ENCODE assay signal across 17 mouse cellular contexts in the genomic region with DNA sequence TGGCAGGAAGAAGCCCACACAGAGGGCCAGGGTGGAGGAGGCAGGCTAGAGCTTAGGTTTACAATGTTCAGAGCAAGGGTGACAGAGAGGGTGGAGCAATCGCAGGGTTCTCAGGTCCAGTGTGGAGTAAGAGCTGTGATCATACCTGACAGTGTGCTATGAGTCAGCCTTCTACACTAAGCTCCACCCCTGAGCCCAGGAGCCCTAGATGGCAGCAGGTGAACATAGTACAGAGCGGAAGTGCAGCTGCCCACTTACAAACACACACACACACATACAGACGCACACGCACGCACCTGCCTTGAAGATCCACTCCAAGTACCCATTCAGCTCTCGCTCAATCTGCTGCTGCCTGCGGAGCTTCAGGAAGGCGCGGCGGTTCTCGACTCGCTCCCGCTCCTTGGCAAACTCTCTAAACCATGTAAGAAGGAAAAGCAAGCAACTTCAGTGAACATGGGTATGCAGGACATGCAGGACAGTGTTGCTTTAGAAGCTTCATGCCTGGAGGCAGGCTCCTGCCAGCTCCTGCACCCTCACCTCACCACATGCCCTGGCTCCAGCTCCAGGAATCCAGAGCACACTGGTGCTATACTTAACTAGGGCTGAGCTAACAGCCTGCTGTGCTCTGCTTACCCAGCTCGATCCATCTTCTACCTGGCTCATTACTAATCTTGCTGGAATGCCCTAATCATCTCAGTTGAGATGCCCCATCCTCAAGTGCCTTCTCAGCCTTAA. TPM values are rescaled to one million over a fixed set of nuclear protein-coding genes. Genes with fewer than 3 reads are reported as not detected.
DNase-seq lines count a peak whose midpoint lies in the region; ATAC-seq lines count a peak whose summit lies in the region.
"Had no signal": no experiment of that assay in that cellular context is flagged by ENCODE, and none has a peak within 500 bp of the region (broad histone marks: within the 10 kb centered on the region; RNA-seq: fewer than 3 reads in every experiment).

No protein-coding gene starts in this region.

- H3K36me3 ChIP-seq in hindbrain, embryonic 15.5 days, result peaks cover 58% of the 10 kb centered on the region
- peaks cover 65% of the 10 kb centered on the region for H3K36me3 ChIP-seq in hindbrain, embryonic 14.5 days (replicated peaks; ENCODE audit: control insufficient read depth, insufficient read depth)
- H3K36me3 ChIP-seq in lung, embryonic 15.5 days, result no peaks in the 10 kb centered on the region
- no peaks in the 10 kb centered on the region for H3K36me3 ChIP-seq in stomach, embryonic 15.5 days
- H3K36me3 ChIP-seq in midbrain, embryonic 13.5 days, result peaks cover 50% of the 10 kb centered on the region
- H3K36me3 ChIP-seq: embryonic facial prominence, embryonic 13.5 days had no signal

- no peak overlapping the region for H3K4me3 ChIP-seq in hindbrain, embryonic 15.5 days
- H3K4me3 ChIP-seq in hindbrain, embryonic 14.5 days (replicated peaks; ENCODE audit: low read length), result no peak overlapping the region
- H3K4me3 ChIP-seq in lung, embryonic 15.5 days, result no peak overlapping the region
- no peak overlapping the region for H3K4me3 ChIP-seq in stomach, embryonic 15.5 days (replicated peaks)
- no peak overlapping the region for H3K4me3 ChIP-seq in midbrain, embryonic 13.5 days (replicated peaks)
- H3K4me3 ChIP-seq: embryonic facial prominence, embryonic 13.5 days; forebrain, embryonic 12.5 days; midbrain, embryonic 15.5 days had no signal

- H3K27me3 ChIP-seq in hindbrain, embryonic 15.5 days, result no peaks in the 10 kb centered on the region
- no peaks in the 10 kb centered on the region for H3K27me3 ChIP-seq in hindbrain, embryonic 14.5 days (ENCODE audit: control insufficient read depth, insufficient read depth, low read length)
- no peaks in the 10 kb centered on the region for H3K27me3 ChIP-seq in lung, embryonic 15.5 days
- no peaks in the 10 kb centered on the region for H3K27me3 ChIP-seq in stomach, embryonic 15.5 days (replicated peaks)
- H3K27me3 ChIP-seq in midbrain, embryonic 13.5 days, result no peaks in the 10 kb centered on the region
- H3K27me3 ChIP-seq: embryonic facial prominence, embryonic 13.5 days; forebrain, embryonic 12.5 days; midbrain, embryonic 15.5 days had no signal

- 0 out of 2 replicates have a peak, but pooled peaks have one; percentile 55 for ATAC-seq in hindbrain, embryonic 15.5 days (ENCODE audit: low FRiP score, low read depth)
- ATAC-seq in hindbrain, embryonic 14.5 days (ENCODE audit: low FRiP score), result no peak
- peak; percentile 25; the same call in 1 of the 2 replicates for ATAC-seq in erythroblast, adult 5-6 weeks (replicated peaks; ENCODE audit: low FRiP score, poor library complexity, severe bottlenecking)
- ATAC-seq in lung, embryonic 15.5 days (ENCODE audit: borderline replicate concordance, extremely low read depth, low FRiP score, low TSS enrichment), result peak; percentile 78
- peak; percentile 47; the same call in 1 of the 2 replicates for ATAC-seq in stomach, embryonic 15.5 days (ENCODE audit: insufficient read depth, low FRiP score, low read depth)
- no peak for ATAC-seq in midbrain, embryonic 13.5 days
- ATAC-seq: midbrain, embryonic 15.5 days; Patski had no signal

- H3K9ac ChIP-seq in hindbrain, embryonic 15.5 days, result no peak overlapping the region
- no peak overlapping the region for H3K9ac ChIP-seq in hindbrain, embryonic 14.5 days
- H3K9ac ChIP-seq in lung, embryonic 15.5 days, result no peak overlapping the region
- H3K9ac ChIP-seq in stomach, embryonic 15.5 days, result no peak overlapping the region
- no peak overlapping the region for H3K9ac ChIP-seq in midbrain, embryonic 13.5 days (replicated peaks)
- H3K9ac ChIP-seq: embryonic facial prominence, embryonic 13.5 days; forebrain, embryonic 12.5 days; midbrain, embryonic 15.5 days had no signal

- no peak overlapping the region for H3K27ac ChIP-seq in hindbrain, embryonic 15.5 days (replicated peaks)
- no peak overlapping the region for H3K27ac ChIP-seq in hindbrain, embryonic 14.5 days
- H3K27ac ChIP-seq in lung, embryonic 15.5 days, result peak overlapping the region; percentile 18; the same call in 1 of the 2 replicates
- H3K27ac ChIP-seq in stomach, embryonic 15.5 days, result no peak overlapping the region
- H3K27ac ChIP-seq in midbrain, embryonic 13.5 days, result no peak overlapping the region
- H3K27ac ChIP-seq: embryonic facial prominence, embryonic 13.5 days; forebrain, embryonic 12.5 days; hindbrain, postnatal 0 days; macrophage; midbrain, embryonic 15.5 days had no signal

- no peak overlapping the region for H3K4me2 ChIP-seq in hindbrain, embryonic 15.5 days
- H3K4me2 ChIP-seq in hindbrain, embryonic 14.5 days (replicated peaks), result no peak overlapping the region
- 0 out of 2 replicates have a peak overlapping the region, but pooled peaks have one; percentile 18 for H3K4me2 ChIP-seq in lung, embryonic 15.5 days
- no peak overlapping the region for H3K4me2 ChIP-seq in stomach, embryonic 15.5 days
- H3K4me2 ChIP-seq in midbrain, embryonic 13.5 days (replicated peaks), result no peak overlapping the region
- H3K4me2 ChIP-seq: embryonic facial prominence, embryonic 13.5 days; forebrain, embryonic 12.5 days; midbrain, embryonic 15.5 days had no signal

- no peak for DNase-seq in hindbrain, embryonic 14.5 days (ENCODE audit: low spot score)
- no peak for DNase-seq in ovary, postnatal 10 days (ENCODE audit: low spot score)
- DNase-seq: B cell, adult 2 months; cerebellum, adult 11-12 months; heart, adult 18-20 months had no signal

- H3K4me1 ChIP-seq in hindbrain, embryonic 15.5 days (replicated peaks), result no peaks in the 10 kb centered on the region
- no peaks in the 10 kb centered on the region for H3K4me1 ChIP-seq in hindbrain, embryonic 14.5 days (replicated peaks; ENCODE audit: control insufficient read depth, insufficient read depth, low read length)
- no peaks in the 10 kb centered on the region for H3K4me1 ChIP-seq in lung, embryonic 15.5 days
- no peaks in the 10 kb centered on the region for H3K4me1 ChIP-seq in stomach, embryonic 15.5 days
- H3K4me1 ChIP-seq in midbrain, embryonic 13.5 days (replicated peaks), result no peaks in the 10 kb centered on the region
- H3K4me1 ChIP-seq: embryonic facial prominence, embryonic 13.5 days; forebrain, embryonic 12.5 days; midbrain, embryonic 15.5 days had no signal

- H3K9me3 ChIP-seq in hindbrain, embryonic 15.5 days, result no peaks in the 10 kb centered on the region
- no peaks in the 10 kb centered on the region for H3K9me3 ChIP-seq in hindbrain, embryonic 14.5 days (ENCODE audit: control insufficient read depth, low read length)
- H3K9me3 ChIP-seq in lung, embryonic 15.5 days, result no peaks in the 10 kb centered on the region
- no peaks in the 10 kb centered on the region for H3K9me3 ChIP-seq in stomach, embryonic 15.5 days
- no peaks in the 10 kb centered on the region for H3K9me3 ChIP-seq in midbrain, embryonic 13.5 days
- H3K9me3 ChIP-seq: embryonic facial prominence, embryonic 13.5 days; forebrain, embryonic 12.5 days; midbrain, embryonic 15.5 days had no signal

- WGBS in hindbrain, embryonic 15.5 days, result 93% methylated on average over 14 of the region's 14 CpGs
- WGBS in hindbrain, embryonic 14.5 days, result 97% methylated on average over 14 of the region's 14 CpGs
- WGBS in lung, embryonic 15.5 days, result 66% methylated on average over 14 of the region's 14 CpGs
- 89% methylated on average over 14 of the region's 14 CpGs for WGBS in stomach, embryonic 15.5 days
- 95% methylated on average over 14 of the region's 14 CpGs for WGBS in midbrain, embryonic 13.5 days

RNA-seq across cellular contexts. Expression of gene Cacna1b, which starts 43.1 kb away (rescaled TPM):
- 13.4 and 17.5 TPM in 2 replicates for polyA plus RNA-seq in hindbrain, embryonic 15.5 days (2015; fragmentation: Nextera tagmentation; extraction: Ambion mirVana)
- 15.9 and 17.9 TPM in 2 replicates for polyA plus RNA-seq in hindbrain, embryonic 14.5 days (2014; fragmentation: Nextera tagmentation; extraction: Ambion mirVana)
- total RNA-seq in erythroblast, adult 5-6 weeks (2015; ENCODE audit: low replicate concordance), result not detected in 2 replicates
- not detected in 2 replicates for total RNA-seq in erythroblast, adult 5-6 weeks (2017; ENCODE audit: low replicate concordance)
- 0.23 and 0.31 TPM in 2 replicates for polyA plus RNA-seq in lung, embryonic 15.5 days (2015; fragmentation: Nextera tagmentation; extraction: Ambion mirVana)
- 1.1 and 1.2 TPM in 2 replicates for polyA plus RNA-seq in stomach, embryonic 15.5 days (2015; fragmentation: Nextera tagmentation; extraction: Ambion mirVana)
- 8.1 and 8.7 TPM in 2 replicates for polyA plus RNA-seq in midbrain, embryonic 13.5 days (2015; fragmentation: Nextera tagmentation; extraction: Ambion mirVana)
- polyA plus RNA-seq: heart, postnatal 0 days had no signal

Comparison
In these comparisons a context has a peak if more than half of its experiments do, and no peak if none do; other contexts are left out.
1. ATAC-seq: peak in hindbrain, embryonic 15.5 days (single experiment), erythroblast, adult 5-6 weeks (single experiment), lung, embryonic 15.5 days (single experiment) and stomach, embryonic 15.5 days (single experiment); none in hindbrain, embryonic 14.5 days (single experiment) and midbrain, embryonic 13.5 days (single experiment).